Mouse (Mus musculus): ENCODE measurements around the gene Defb36. TPM values are rescaled to one million over a fixed set of nuclear protein-coding genes. Genes with fewer than 3 reads are reported as not detected.

The Defb36 gene
- polyA plus RNA-seq, 1 experiment from 2014 or later: not detected

DNA sequence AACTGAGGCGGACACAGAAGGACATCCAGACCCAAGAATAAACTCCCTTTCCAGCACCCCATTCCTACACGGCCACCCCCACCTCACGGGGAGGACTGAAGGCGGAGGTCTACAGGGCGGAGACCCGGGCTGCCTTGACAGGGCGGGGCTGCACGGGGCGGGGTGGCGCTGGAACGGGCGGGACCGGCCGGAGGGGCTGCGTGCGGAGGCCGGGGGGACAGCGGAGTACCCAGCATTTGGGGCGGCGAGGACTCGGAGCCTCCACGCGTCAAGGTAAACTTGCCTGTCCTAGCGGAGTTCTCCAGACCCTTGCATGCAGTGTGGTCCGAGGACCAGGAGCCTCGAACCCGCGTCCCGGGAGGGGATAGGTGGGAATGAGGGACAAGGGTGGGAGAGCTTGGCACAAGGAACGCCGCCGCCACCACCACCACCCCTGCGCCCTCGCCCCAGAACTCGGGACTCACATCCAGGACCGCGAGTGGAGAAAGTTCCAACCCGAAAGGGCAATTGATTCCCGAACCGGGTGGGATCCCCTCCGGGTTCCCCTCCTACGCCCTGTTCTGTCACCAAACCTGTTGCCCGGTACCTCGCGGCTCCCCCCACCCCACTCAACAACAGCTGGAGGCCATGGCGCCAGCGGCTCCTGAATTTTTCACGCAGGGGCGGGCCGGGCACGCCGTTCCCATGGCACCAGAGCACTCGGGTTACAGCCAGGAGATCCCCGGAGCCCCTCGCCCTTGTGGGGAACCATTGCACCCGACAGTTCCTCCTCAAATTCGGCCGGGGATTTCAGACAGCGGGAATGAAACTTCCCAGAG lies 22.9 kb downstream of the Defb36 start, which contains the start of gene Rem1:
Gene Rem1, plus strand, starts transcription at position 178 of the 818 bp plus-strand sequence.
- peak; percentile 39; the same call in 1 of the 2 replicates for ATAC-seq (replicated peaks; ENCODE audit: low FRiP score)
- Histone ChIP-seq H3K4me1 (replicated peaks; ENCODE audit: control insufficient read depth, insufficient read depth, low read length) (0 out of 2 replicates have a peak, but pooled peaks cover 9% of the 10 kb centered on the region), H3K9me3 (ENCODE audit: control insufficient read depth, low read length) (no peaks in the 10 kb centered on the region), H3K36me3 (ENCODE audit: control insufficient read depth, insufficient read depth, low read length) (no peaks in the 10 kb centered on the region), H3K27me3 (replicated peaks; ENCODE audit: control insufficient read depth, insufficient read depth, low read length) (peaks cover 45% of the 10 kb centered on the region), H3K4me2 (peak within 1 kb of the TSS; percentile 67), H3K9ac (ENCODE audit: low read depth, low read length) (no peak within 1 kb of the TSS), H3K27ac (ENCODE audit: low read depth, low read length) (no peak within 1 kb of the TSS), H3K4me3 (ENCODE audit: low read depth, low read length) (peak within 1 kb of the TSS; percentile 43)
- no peak for DNase-seq (ENCODE audit: low spot score)
- WGBS: 2% methylated on average over 59 of the region's 59 CpGs

- Histone ChIP-seq H3K27ac (ENCODE audit: low read depth, low read length) (no peak overlapping the region), H3K27me3 (replicated peaks; ENCODE audit: control insufficient read depth, insufficient read depth, low read length) (peaks cover 43% of the 10 kb centered on the region), H3K36me3 (ENCODE audit: control insufficient read depth, insufficient read depth, low read length) (no peaks in the 10 kb centered on the region), H3K9ac (ENCODE audit: low read depth, low read length) (no peak overlapping the region), H3K9me3 (ENCODE audit: control insufficient read depth, low read length) (no peaks in the 10 kb centered on the region), H3K4me3 (ENCODE audit: low read depth, low read length) (no peak overlapping the region), H3K4me1 (replicated peaks; ENCODE audit: control insufficient read depth, insufficient read depth, low read length) (0 out of 2 replicates have a peak, but pooled peaks cover 9% of the 10 kb centered on the region), H3K4me2 (no peak overlapping the region)
- ATAC-seq (replicated peaks; ENCODE audit: low FRiP score) (no peak), DNase-seq (ENCODE audit: low spot score) (no peak)
- 47% methylated on average over 17 of the region's 17 CpGs for WGBS
These were observed 23.9 kb downstream of the Defb36 start for GRCm38 (mm10) chr2:152628066-152628465.

DNA sequence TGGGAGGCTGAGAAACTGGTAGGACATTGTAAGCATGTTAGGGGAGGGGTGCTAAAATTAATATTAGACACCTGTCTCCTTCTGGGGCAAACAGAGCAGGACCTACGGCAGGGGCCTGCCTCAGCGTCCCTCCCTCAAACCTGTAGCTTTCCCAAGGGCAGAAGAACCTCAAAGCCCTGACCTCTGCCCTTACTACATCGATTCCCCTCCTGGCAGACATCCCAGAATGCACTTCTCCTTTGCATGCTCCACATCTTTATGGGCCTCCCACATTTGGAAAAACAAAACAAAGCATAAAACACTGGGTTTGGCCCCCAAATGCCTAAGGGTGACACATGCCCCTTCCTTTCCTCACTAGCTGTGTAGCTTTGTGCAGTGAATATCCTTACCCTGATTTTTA lies 25.1 kb downstream of the Defb36 start:
- no peak overlapping the region for H3K27ac ChIP-seq (ENCODE audit: low read depth, low read length)
- H3K9ac ChIP-seq (ENCODE audit: low read depth, low read length): no peak overlapping the region
- DNase-seq (ENCODE audit: low spot score) (no peak), ATAC-seq (replicated peaks; ENCODE audit: low FRiP score) (no peak)
- H3K4me3 ChIP-seq (ENCODE audit: low read depth, low read length): no peak overlapping the region
- 0 out of 2 replicates have a peak, but pooled peaks cover 9% of the 10 kb centered on the region for H3K4me1 ChIP-seq (replicated peaks; ENCODE audit: control insufficient read depth, insufficient read depth, low read length)
- peaks cover 43% of the 10 kb centered on the region for H3K27me3 ChIP-seq (replicated peaks; ENCODE audit: control insufficient read depth, insufficient read depth, low read length)
- H3K9me3 ChIP-seq (ENCODE audit: control insufficient read depth, low read length): no peaks in the 10 kb centered on the region
- no peaks in the 10 kb centered on the region for H3K36me3 ChIP-seq (ENCODE audit: control insufficient read depth, insufficient read depth, low read length)
- WGBS: 61% methylated on average over 3 of the region's 3 CpGs
- H3K4me2 ChIP-seq: no peak overlapping the region

- no peaks in the 10 kb centered on the region for H3K9me3 ChIP-seq (ENCODE audit: control insufficient read depth, low read length)
- no peak overlapping the region for H3K27ac ChIP-seq (ENCODE audit: low read depth, low read length)
- no peak for ATAC-seq (replicated peaks; ENCODE audit: low FRiP score)
- H3K4me2 ChIP-seq: no peak overlapping the region
- no peak overlapping the region for H3K9ac ChIP-seq (ENCODE audit: low read depth, low read length)
- H3K4me3 ChIP-seq (ENCODE audit: low read depth, low read length): no peak overlapping the region
- 73% methylated on average over 6 of the region's 6 CpGs for whole genome bisulfite sequencing
- peaks cover 46% of the 10 kb centered on the region for H3K27me3 ChIP-seq (replicated peaks; ENCODE audit: control insufficient read depth, insufficient read depth, low read length)
- no peaks in the 10 kb centered on the region for H3K36me3 ChIP-seq (ENCODE audit: control insufficient read depth, insufficient read depth, low read length)
- no peak for DNase-seq (ENCODE audit: low spot score)
- H3K4me1 ChIP-seq (replicated peaks; ENCODE audit: control insufficient read depth, insufficient read depth, low read length): 0 out of 2 replicates have a peak, but pooled peaks cover 9% of the 10 kb centered on the region
These were observed 25.8 kb downstream of the Defb36 start for GRCm38 (mm10) chr2:152629904-152630303.

DNA sequence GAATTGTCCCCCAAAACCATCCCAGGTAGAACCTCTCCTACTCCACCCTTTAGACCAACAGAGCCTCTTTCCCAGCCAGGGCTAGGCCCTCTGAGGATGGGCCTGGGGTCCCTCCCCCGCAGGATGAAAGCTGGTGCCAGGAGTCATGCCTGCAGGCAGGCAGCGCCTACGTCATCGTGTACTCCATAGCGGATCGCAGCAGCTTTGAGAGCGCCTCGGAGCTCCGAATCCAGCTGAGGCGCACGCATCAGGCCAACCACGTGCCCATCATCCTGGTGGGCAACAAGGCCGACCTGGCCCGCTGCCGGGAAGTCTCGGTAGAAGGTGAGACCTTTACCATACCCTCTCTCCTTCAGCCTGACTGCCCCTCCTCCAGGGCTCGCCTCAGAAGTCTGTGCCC lies 29.2 kb downstream of the Defb36 start:
- Histone ChIP-seq H3K4me3 (ENCODE audit: low read depth, low read length) (no peak overlapping the region), H3K9me3 (ENCODE audit: control insufficient read depth, low read length) (no peaks in the 10 kb centered on the region), H3K9ac (ENCODE audit: low read depth, low read length) (no peak overlapping the region), H3K36me3 (ENCODE audit: control insufficient read depth, insufficient read depth, low read length) (no peaks in the 10 kb centered on the region), H3K27ac (ENCODE audit: low read depth, low read length) (no peak overlapping the region), H3K4me2 (peak overlapping the region; percentile 26; the same call in 1 of the 2 replicates), H3K4me1 (replicated peaks; ENCODE audit: control insufficient read depth, insufficient read depth, low read length) (no peaks in the 10 kb centered on the region), H3K27me3 (replicated peaks; ENCODE audit: control insufficient read depth, insufficient read depth, low read length) (peaks cover 17% of the 10 kb centered on the region)
- ATAC-seq (replicated peaks; ENCODE audit: low FRiP score): no peak
- 35% methylated on average over 17 of the region's 17 CpGs for WGBS
- no peak for DNase-seq (ENCODE audit: low spot score)

- Histone ChIP-seq H3K36me3 (ENCODE audit: control insufficient read depth, insufficient read depth, low read length) (no peaks in the 10 kb centered on the region), H3K4me3 (ENCODE audit: low read depth, low read length) (no peak overlapping the region), H3K4me2 (no peak overlapping the region), H3K9me3 (ENCODE audit: control insufficient read depth, low read length) (no peaks in the 10 kb centered on the region), H3K27me3 (replicated peaks; ENCODE audit: control insufficient read depth, insufficient read depth, low read length) (peaks cover 7% of the 10 kb centered on the region; the same call in 1 of the 2 replicates), H3K27ac (ENCODE audit: low read depth, low read length) (no peak overlapping the region), H3K4me1 (replicated peaks; ENCODE audit: control insufficient read depth, insufficient read depth, low read length) (no peaks in the 10 kb centered on the region), H3K9ac (ENCODE audit: low read depth, low read length) (no peak overlapping the region)
- ATAC-seq (replicated peaks; ENCODE audit: low FRiP score): no peak
- DNase-seq (ENCODE audit: low spot score): no peak
- WGBS: 58% methylated on average over 29 of the region's 29 CpGs
These were observed 30.2 kb downstream of the Defb36 start for GRCm38 (mm10) chr2:152634311-152634710.

GRCm38 (mm10) chr2:152636246-152637005 lies 32.3 kb downstream of the Defb36 start:
- H3K4me1 ChIP-seq (replicated peaks; ENCODE audit: control insufficient read depth, insufficient read depth, low read length): no peaks in the 10 kb centered on the region
- H3K9ac ChIP-seq (ENCODE audit: low read depth, low read length): no peak overlapping the region
- peak; percentile 45 for DNase-seq (ENCODE audit: low spot score)
- WGBS: 53% methylated on average over 23 of the region's 23 CpGs
- ATAC-seq (replicated peaks; ENCODE audit: low FRiP score): peak; percentile 34
- no peak overlapping the region for H3K4me3 ChIP-seq (ENCODE audit: low read depth, low read length)
- peak overlapping the region; percentile 0; the same call in 1 of the 2 replicates for H3K27ac ChIP-seq (ENCODE audit: low read depth, low read length)
- no peaks in the 10 kb centered on the region for H3K9me3 ChIP-seq (ENCODE audit: control insufficient read depth, low read length)
- no peaks in the 10 kb centered on the region for H3K36me3 ChIP-seq (ENCODE audit: control insufficient read depth, insufficient read depth, low read length)
- H3K4me2 ChIP-seq: 0 out of 2 replicates have a peak overlapping the region, but pooled peaks have one; percentile 15
- H3K27me3 ChIP-seq (replicated peaks; ENCODE audit: control insufficient read depth, insufficient read depth, low read length): peaks cover 4% of the 10 kb centered on the region; the same call in 1 of the 2 replicates

DNA sequence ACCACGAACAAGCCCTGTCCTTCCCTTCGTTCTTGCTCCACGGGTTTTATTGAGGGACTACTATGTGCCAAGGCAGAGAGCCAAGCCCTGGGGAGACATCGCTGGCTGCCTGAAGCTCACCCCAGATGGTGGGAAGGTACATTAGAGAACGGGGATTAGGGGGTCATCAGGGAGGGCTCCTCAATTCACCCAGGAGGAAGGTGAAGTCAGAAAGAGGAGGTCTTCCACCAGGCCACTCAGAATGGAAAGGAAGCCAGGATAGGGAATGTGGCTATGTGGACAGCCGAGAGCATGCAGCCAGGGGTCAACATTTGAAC lies 32.8 kb downstream of the Defb36 start:
- no peaks in the 10 kb centered on the region for H3K4me1 ChIP-seq (replicated peaks; ENCODE audit: control insufficient read depth, insufficient read depth, low read length)
- no peak for ATAC-seq (replicated peaks; ENCODE audit: low FRiP score)

More for the DNA sequence above, 32.8 kb downstream of the Defb36 start:
- DNase-seq (ENCODE audit: low spot score): no peak
- Histone ChIP-seq H3K4me3 (ENCODE audit: low read depth, low read length) (no peak overlapping the region), H3K27ac (ENCODE audit: low read depth, low read length) (no peak overlapping the region), H3K9me3 (ENCODE audit: control insufficient read depth, low read length) (no peaks in the 10 kb centered on the region), H3K36me3 (ENCODE audit: control insufficient read depth, insufficient read depth, low read length) (no peaks in the 10 kb centered on the region), H3K9ac (ENCODE audit: low read depth, low read length) (no peak overlapping the region), H3K4me2 (no peak overlapping the region), H3K27me3 (replicated peaks; ENCODE audit: control insufficient read depth, insufficient read depth, low read length) (peaks cover 4% of the 10 kb centered on the region; the same call in 1 of the 2 replicates)
- WGBS: 74% methylated on average over 6 of the region's 6 CpGs

Measured in liver, embryonic 11.5 days (tissue).